Mouse (Mus musculus): ENCODE measurements around the gene Magea3. TPM values are rescaled to one million over a fixed set of nuclear protein-coding genes. Genes with fewer than 3 reads are reported as not detected.
"Not testable (repeated sequence)": the region's sequence is repeated elsewhere in the genome, so short reads cannot be mapped to it uniquely, and the experiment has no call there.

Gene Magea3
- total RNA-seq (2014; rRNA removed), result not detected in 2 replicates
- polyA plus RNA-seq (2015; fragmentation: Nextera tagmentation; extraction: Ambion mirVana), result not detected in 2 replicates

GRCm38 (mm10) chrX:154949405-154949804 is at the start of gene Magea3:
Gene Magea3, minus strand, starts transcription at chrX:154949505.
- H3K4me1 ChIP-seq (ENCODE audit: insufficient read depth, low read length); H3K4me2 ChIP-seq (ENCODE audit: low read depth, low read length, poor library complexity, severe bottlenecking); H3K27ac ChIP-seq (ENCODE audit: low read depth, low read length); H3K4me3 ChIP-seq (ENCODE audit: low read depth, low read length); H3K27me3 ChIP-seq (ENCODE audit: insufficient read depth, low read length); DNase-seq (ENCODE audit: low spot score); H3K9ac ChIP-seq (replicated peaks; ENCODE audit: low read length, poor library complexity, severe bottlenecking); H3K9me3 ChIP-seq (ENCODE audit: low read length); ATAC-seq (ENCODE audit: low FRiP score); H3K36me3 ChIP-seq (ENCODE audit: insufficient read depth, low read length): not testable (repeated sequence)
- 33% methylated on average over 1 of the region's 1 CpGs for WGBS

GRCm38 (mm10) chrX:154995750-154996149 is 46.4 kb upstream of the Magea3 start, which contains the start of gene Magea8:
Gene Magea8, minus strand, starts transcription at chrX:154995850.
- H3K27ac ChIP-seq (ENCODE audit: low read depth, low read length); H3K4me2 ChIP-seq (ENCODE audit: low read depth, low read length, poor library complexity, severe bottlenecking); H3K27me3 ChIP-seq (ENCODE audit: insufficient read depth, low read length); DNase-seq (ENCODE audit: low spot score); H3K9ac ChIP-seq (replicated peaks; ENCODE audit: low read length, poor library complexity, severe bottlenecking); H3K4me3 ChIP-seq (ENCODE audit: low read depth, low read length); H3K9me3 ChIP-seq (ENCODE audit: low read length); H3K4me1 ChIP-seq (ENCODE audit: insufficient read depth, low read length); ATAC-seq (ENCODE audit: low FRiP score); H3K36me3 ChIP-seq (ENCODE audit: insufficient read depth, low read length): not testable (repeated sequence)
- 84% methylated on average over 9 of the region's 11 CpGs for WGBS

GRCm38 (mm10) chrX:154935887-154936286 is 13.4 kb downstream of the Magea3 start, which contains the start of gene Magea6:
Gene Magea6, minus strand, starts transcription at chrX:154935987.
- not testable (repeated sequence) for DNase-seq (ENCODE audit: low spot score); H3K4me2 ChIP-seq (ENCODE audit: low read depth, low read length, poor library complexity, severe bottlenecking); H3K4me1 ChIP-seq (ENCODE audit: insufficient read depth, low read length); H3K4me3 ChIP-seq (ENCODE audit: low read depth, low read length); H3K9me3 ChIP-seq (ENCODE audit: low read length); ATAC-seq (ENCODE audit: low FRiP score); H3K27me3 ChIP-seq (ENCODE audit: insufficient read depth, low read length); H3K9ac ChIP-seq (replicated peaks; ENCODE audit: low read length, poor library complexity, severe bottlenecking); H3K36me3 ChIP-seq (ENCODE audit: insufficient read depth, low read length); H3K27ac ChIP-seq (ENCODE audit: low read depth, low read length)
- 75% methylated on average over 1 of the region's 1 CpGs for WGBS

Other genes with a start within 250 kb of the Magea3 start
- gene Cldn34b1, start 59.2 kb downstream of the Magea3 start, total RNA-seq (2014; rRNA removed), result not detected in 2 replicates
- gene Cldn34b1, start 59.2 kb downstream of the Magea3 start, polyA plus RNA-seq (2015; fragmentation: Nextera tagmentation; extraction: Ambion mirVana), result not detected in 2 replicates
- gene Magea6, start 13.5 kb downstream of the Magea3 start, total RNA-seq (2014; rRNA removed), result not detected in 2 replicates
- not detected in 2 replicates for gene Magea6, start 13.5 kb downstream of the Magea3 start, polyA plus RNA-seq (2015; fragmentation: Nextera tagmentation; extraction: Ambion mirVana)
- not detected in 2 replicates for gene Magea8, start 46.3 kb upstream of the Magea3 start, total RNA-seq (2014; rRNA removed)
- not detected in 2 replicates for gene Magea8, start 46.3 kb upstream of the Magea3 start, polyA plus RNA-seq (2015; fragmentation: Nextera tagmentation; extraction: Ambion mirVana)
- gene Magea5, start 113.6 kb upstream of the Magea3 start, total RNA-seq (2014; rRNA removed), result not detected in 2 replicates
- gene Magea5, start 113.6 kb upstream of the Magea3 start, polyA plus RNA-seq (2015; fragmentation: Nextera tagmentation; extraction: Ambion mirVana), result not detected in 2 replicates
- not detected in 2 replicates for gene Magea1, start 140.3 kb upstream of the Magea3 start, total RNA-seq (2014; rRNA removed)
- not detected in 2 replicates for gene Magea1, start 140.3 kb upstream of the Magea3 start, polyA plus RNA-seq (2015; fragmentation: Nextera tagmentation; extraction: Ambion mirVana)
- gene Magea2, start 144.2 kb upstream of the Magea3 start, total RNA-seq (2014; rRNA removed), result not detected in 2 replicates
- not detected in 2 replicates for gene Magea2, start 144.2 kb upstream of the Magea3 start, polyA plus RNA-seq (2015; fragmentation: Nextera tagmentation; extraction: Ambion mirVana)
- gene Cldn34b2, start 178.9 kb upstream of the Magea3 start, total RNA-seq (2014; rRNA removed), result not detected in 2 replicates
- gene Cldn34b2, start 178.9 kb upstream of the Magea3 start, polyA plus RNA-seq (2015; fragmentation: Nextera tagmentation; extraction: Ambion mirVana), result not detected in 2 replicates